Mouse (Mus musculus): ENCODE results near the gene LTO1.
A peak's percentile ranks its signal among the peaks of the same experiment; 100 is the strongest.
"Not testable (repeated sequence)": the region's sequence is repeated elsewhere in the genome, so short reads cannot be mapped to it uniquely, and the experiment has no call there.

Gene LTO1

DNA sequence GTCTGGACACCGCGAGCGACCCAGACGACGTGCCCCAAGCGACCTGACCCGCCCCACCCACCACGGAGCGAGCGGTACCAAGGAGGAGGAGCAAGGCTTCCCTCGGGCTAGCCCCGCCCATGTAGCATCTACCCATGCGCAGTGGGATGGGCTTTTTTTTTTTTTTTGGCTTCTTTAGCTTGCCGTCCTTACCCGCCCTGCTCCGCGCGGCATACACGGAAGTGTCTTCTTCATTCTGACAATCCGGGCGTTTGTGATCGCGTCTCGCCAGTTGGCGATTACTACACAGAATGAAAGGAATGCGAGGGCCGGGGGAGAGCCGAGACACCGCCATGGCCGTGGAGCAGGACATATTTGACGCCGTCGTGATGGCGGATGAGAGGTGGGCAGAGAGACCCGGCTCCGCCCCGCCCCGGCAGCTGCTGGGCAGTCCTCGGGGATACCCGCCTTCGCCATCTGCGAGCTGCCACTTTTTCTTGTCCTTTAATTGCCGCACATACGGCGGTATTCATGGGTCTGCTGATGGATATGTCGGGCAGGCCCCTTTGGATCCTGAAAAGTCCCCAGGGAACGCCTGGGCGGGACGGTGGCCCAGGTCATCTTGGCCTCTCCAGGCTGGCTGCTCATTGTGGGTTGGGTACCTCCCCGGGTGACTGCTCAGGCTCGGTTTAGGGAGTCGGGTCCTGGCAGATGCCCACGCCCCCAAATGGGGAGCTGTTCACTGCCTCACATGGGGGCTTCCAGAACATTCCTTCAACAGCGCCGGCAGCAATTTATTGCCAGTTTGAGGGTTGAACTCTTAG is at the start of gene LTO1:
Gene LTO1, plus strand, starts transcription at position 153 of the 803 bp plus-strand sequence.
- peak; percentile 74 for DNase-seq (ENCODE audit: extremely low read depth, low read depth)

DNA sequence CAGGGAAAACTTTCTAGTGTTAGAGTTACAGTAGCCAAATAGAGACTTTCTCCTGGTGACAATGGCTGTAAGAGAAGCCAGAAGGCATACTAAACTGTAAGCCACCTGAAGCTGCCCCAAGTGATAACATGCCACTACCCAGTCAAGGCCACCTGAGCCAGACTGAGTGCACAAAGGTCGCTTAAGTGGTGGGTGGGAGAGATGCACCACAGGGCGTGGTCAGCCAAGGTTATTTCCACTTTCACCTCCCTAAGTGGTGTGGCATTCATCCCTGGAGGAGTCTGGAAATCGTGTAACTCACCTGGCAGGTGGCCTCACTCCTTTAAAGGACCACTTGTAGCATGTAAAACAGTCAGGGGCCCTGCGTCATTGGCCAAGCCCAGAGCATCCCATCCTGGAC is 47.7 kb upstream of the LTO1 start:
- DNase-seq (ENCODE audit: extremely low read depth, low read depth): no peak

DNA sequence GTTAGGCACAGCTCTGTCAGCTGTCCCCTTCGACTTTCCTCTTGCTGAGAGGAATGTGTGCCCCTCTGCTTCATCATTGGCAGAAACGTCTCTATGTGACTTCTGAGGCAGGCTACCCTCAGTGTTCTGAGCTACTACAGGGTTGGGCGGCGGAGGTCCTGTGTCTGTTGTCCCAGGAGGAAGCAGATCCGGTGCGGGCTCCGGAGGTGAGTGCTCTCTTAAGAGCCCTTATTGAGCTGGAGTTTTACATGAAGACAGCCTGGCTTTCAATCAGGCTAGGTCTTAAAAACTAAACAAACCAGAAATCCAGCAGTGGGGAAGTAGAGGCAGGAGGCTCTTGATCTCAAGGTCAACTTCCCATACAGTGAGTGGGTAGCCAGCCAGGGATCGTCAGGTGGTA is 47.3 kb upstream of the LTO1 start:
- DNase-seq (ENCODE audit: extremely low read depth, low read depth): no peak

DNA sequence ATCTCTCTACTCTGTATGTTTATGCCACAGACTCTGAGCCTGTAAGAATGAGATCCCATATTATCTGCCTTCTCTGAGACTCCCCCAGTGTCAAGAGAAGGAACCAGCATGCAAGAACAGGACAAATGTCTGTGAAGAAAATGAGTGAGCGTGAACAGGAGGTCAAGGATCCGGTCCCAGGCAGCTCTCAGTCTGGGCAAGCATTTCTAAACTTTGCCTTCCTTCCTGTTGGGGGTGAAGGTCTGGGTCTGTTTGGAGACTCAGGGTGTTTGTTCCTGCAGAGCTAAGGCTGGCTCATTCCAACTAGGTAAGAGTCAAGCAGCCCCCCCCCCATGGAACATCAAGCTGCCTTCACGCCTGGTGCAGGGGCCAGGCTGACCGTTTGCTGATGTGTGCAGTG is 42.5 kb upstream of the LTO1 start:
- DNase-seq (ENCODE audit: extremely low read depth, low read depth): no peak

DNA sequence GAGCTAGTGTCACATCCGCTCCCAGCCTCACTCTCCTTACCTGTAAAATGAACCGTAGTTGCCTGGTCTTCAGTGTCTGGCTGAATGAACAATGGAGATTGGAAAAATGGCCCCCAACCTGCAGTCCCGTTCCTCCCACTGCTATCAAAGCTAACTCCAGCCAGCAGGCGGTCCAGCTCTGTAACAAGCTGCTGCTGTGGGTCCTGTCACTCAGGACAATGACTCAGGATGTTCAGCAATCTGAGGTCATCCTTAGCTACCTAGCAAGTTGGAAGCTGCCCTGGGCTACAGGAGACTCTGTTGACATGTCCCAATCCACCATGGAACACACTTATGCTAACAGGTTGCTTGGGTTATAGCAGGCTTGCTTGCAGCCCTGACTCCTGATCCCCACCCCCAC is 41.7 kb upstream of the LTO1 start:
- DNase-seq (ENCODE audit: extremely low read depth, low read depth): no peak

DNA sequence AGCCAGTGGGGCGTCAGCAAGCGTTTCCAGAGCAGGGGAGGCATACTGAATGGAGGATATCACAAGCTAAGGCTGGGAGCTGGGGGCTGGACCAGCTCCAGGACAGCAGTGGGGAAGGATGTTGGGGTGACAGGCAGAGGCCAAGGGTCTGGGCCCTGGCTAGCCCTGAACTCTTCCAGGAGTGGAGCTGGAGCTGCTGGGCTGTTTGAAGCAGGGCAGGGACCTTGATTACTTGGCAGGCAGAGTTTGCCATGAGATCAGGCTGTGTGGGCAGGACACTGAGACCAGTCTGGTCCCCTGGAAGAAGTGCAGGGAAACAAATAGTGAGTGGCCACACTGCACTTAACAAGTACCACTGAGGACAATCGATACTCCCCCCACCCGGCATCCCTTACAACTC is 40.7 kb upstream of the LTO1 start:
- DNase-seq (ENCODE audit: extremely low read depth, low read depth): no peak

DNA sequence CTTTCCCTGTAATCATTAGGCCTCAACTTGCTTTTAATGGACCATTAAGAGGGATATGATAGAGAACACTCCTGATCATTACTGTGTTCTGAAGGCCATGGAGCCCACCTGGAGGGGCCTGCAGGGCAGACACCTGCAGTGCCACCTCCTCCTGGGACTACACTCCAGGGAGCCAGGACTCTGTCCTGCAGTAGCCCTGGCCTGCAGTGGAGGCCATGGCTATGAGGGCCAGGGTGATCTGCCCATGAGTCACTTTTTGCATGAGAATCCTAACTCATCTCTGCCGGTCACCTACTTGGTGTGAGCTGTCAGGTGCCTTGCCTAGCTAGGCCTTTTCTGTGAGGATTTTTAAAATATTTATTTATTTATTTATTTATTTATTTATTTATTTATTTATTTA is 36.5 kb upstream of the LTO1 start:
- no peak for DNase-seq (ENCODE audit: extremely low read depth, low read depth)

DNA sequence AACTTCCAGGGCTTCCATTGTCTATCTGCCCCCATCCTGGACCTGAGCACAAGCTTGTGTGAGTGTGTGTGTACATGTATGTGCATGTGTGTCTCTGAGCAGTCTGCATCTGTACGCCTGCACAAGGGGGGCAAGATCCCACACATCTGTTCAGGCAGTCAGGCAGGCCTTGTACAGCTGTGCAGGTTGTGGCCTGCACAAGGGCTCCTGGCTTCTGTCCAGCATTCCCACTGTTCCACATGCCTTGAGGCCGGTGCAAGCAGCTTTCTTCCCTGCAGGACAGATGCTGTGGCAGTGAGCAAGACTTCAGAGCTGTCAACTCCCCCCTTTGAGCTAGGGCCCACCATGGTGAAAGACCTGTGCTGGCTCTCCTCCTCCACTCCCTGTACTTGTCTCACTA is 31.8 kb upstream of the LTO1 start:
- no peak for DNase-seq (ENCODE audit: extremely low read depth, low read depth)

DNA sequence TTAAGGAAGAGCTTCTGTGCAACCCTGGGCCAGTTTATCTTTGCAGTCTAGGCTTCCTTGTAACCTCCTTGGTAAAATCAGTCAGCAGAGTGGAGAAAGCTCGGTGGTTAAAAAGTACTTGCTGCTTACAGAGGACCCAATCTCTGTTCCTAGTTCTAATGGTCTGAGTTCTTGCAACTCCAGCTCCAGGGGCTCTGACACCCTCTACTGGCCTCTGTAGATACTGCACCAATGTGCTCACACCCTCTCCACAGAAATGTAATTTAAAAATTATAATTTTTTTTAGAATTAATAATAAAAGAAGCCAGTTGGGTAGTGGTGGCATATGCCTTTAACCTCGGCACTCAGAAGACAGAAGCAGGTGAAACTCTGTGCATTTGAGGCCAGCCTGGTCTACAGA is 27.2 kb upstream of the LTO1 start:
- no peak for DNase-seq (ENCODE audit: extremely low read depth, low read depth)

DNA sequence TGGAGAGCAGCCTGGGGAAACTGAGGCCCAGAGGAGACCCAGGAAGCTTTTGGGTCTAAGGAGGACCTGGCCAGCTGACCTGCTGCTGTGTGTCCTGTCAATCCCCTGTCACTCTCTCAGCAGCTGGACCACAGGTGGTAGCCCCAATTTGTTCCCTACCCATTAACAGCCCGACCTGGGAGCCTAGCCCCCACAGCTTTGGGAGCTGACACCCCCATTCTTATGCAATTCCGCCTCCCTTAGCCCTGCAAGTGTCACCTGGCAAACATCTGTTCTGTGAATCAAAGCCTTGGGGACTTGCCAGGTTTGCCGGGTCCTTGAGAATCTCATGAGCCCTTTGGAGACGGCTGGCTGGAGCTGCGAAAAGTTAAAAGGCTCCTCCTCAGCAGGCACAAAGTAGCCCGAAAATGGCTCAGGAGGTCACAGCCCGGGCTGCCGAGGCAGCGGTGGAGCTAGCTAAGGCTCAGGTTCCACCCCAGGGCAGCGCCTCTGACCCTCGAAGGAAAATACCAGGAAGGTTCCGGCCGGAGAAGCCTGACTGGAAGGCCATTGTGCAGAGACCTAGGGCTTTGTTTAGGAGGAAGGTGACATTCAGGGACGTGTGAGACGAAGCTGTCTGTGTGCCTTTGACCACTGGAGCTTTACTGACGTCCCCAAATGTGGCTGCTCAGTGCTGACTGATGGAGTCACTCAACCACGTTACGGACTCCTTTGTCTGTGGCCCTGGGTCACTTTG is 26.2 kb upstream of the LTO1 start:
- no peak for DNase-seq (ENCODE audit: extremely low read depth, low read depth)

DNA sequence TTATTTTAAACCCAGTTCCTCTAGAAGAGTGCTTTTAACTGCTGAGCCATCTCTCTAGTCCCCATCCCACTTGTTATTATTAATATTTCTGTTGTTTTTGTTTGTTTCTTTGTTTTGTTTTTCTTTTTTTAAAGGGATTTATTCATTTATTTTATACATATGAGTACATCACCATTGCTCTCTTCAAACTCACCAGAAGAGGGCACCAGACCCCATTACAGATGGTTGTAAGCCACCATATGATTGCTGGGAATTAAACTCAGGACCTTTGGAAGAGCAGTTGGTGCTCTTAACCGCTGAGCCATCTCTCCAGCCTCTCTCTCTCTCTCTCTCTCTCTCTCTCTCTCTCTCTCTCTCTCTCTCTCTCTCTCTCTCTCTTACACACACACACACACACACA is 24.2 kb upstream of the LTO1 start:
- not testable (repeated sequence) for DNase-seq (ENCODE audit: extremely low read depth, low read depth)

DNA sequence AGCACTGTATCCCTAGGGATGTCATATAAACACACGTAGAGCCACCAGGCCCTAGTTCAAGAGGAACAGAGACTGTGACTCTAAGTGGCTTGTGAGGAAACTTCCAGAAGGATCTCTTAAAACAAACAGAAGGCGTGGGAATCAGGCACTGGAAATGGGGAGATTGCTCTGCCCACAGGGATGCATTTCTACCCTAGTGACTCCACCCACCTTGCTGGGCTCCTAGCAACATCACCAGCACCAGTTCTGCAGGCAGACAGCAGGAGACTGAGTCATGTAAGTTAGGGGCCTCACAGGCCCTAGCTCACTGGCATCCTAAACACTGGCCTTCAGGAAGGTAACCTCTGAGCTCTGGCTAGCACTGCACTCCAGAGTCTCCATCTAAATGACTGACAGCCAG is 23.0 kb upstream of the LTO1 start:
- no peak for DNase-seq (ENCODE audit: extremely low read depth, low read depth)

DNA sequence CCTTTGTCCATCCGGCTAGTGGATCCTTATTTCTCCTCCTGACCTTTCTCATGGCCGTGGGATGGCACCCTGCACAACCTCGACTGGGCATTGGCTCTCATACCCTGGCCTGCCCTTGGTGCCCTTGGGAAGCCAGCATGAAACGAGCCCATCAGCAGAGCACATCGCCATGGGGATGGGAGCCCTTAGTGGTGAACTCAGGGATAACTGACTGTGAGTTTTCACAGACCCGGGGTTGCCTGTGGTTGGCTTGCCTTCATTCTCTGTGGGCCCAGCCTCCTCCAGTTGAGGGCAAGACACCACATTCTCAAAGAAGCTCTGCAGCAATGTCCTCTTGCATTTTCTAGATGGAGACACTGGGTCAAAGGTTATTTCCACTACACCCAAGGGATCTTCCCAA is 22.6 kb upstream of the LTO1 start:
- no peak for DNase-seq (ENCODE audit: extremely low read depth, low read depth)

DNA sequence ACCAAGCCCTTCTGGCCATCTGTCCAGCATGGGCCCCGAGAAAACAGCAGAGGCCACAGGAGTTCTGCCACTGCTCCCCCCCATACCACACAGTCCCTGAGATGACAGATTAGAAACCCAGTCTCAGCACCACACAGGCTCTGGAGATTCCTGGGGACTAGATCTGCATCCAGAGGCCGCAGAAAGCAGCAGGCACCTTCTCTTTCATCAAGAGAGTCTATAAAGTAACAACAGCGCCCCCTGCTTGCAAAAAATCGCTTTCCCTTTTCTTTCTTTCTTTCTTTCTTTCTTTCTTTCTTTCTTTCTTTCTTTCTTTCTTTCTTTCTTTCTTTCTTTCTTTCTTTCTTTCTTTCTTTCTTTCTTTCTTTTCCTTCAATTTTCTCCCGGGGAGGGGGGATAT is 20.7 kb upstream of the LTO1 start:
- no peak for DNase-seq (ENCODE audit: extremely low read depth, low read depth)

DNA sequence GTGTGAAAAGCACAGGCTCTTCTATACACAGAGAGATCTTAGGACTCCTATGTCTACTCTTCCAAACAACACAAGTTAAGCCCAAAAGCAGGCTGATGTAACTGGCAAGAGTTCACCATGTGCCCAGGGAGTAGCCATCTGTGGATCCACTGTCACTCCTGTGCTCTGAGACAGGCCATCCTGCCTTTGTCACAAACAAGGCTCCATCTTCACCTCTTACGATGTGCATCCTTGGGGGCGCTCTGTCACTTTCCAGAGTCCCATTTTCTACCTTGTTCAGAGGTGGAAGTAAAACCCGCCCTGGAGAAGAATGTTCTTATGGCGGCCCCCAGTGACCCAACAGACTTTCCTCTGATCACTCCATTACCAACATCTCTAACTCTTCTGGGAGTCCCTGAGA is 20.2 kb upstream of the LTO1 start:
- DNase-seq (ENCODE audit: extremely low read depth, low read depth): no peak

DNA sequence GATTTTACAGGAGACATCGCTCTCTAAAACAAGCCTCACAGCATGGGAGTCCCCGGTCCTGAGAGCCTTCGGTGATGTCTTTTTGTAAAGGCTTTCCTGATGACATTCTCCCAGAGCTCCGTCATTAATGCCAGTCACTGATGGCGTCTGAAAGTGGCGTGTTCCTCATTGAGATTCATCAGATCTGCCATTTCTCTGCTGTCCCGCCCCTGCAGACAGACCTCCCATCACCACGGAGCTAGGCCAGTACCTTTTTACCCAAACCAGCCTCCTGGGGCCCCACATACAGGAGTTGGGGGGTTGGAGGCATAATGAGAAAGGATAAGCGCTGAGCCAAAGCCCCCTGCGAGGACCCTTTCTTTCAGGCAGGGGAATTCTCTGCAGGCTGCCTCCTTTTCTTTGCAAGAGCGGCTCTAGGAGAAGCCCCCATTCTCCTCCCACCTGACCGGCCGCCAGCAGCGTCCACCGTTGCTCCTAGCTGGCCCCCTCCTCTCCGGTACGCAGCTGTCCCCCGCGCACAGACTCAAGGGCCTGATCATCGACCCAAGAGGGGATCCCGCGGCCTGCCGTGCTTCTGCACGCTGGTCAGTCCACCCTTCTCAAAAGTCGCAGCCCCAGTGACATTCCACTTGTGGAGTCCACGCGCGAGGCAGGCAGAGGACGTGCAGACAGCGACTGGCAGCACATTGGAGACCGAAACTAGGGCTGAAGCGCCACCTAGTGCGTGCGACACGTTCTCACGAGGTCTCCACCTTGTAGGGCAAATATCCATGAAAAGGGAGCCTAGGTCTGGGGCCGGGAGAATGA is 19.4 kb upstream of the LTO1 start:
- DNase-seq (ENCODE audit: extremely low read depth, low read depth): peak; percentile 75

DNA sequence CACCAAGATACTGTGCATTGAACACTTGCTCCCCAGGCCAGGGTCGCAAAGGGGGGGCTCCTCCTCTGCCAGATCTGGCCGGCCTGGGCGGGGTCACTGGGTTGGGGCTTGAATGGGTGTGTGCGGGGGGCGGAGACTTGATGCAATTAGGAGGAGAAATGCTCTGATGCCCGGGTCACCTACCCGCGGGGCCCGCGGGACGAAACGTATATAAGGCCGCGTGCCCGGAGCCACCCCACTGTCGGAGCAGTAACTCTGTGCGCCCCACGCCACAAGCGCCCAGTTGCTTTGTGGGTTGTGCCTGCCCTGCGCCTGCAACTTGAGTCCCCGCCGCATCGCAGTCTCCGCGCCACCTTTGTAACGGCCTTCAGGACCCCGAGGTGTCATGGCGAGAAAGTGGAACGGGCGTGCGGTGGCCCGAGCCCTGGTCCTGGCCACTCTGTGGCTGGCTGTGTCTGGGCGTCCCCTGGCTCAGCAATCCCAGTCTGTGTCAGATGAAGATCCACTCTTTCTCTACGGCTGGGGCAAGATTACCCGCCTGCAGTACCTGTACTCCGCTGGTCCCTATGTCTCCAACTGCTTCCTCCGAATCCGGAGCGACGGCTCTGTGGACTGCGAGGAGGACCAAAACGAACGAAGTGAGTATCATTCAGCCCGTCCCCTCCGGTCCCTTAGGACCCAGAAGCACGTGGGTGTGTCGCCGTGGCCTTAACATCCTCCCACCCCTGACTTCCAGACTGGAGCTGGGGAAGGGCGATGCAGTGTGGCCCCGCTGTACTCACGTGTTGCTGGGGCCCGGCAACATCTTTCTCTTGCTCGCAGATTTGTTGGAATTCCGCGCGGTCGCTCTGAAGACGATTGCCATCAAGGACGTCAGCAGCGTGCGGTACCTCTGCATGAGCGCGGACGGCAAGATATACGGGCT is 18.3 kb upstream of the LTO1 start, which contains the start of gene Fgf15:
Gene Fgf15, plus strand, starts transcription at position 238 of the 925 bp plus-strand sequence.
- DNase-seq (ENCODE audit: extremely low read depth, low read depth): no peak

DNA sequence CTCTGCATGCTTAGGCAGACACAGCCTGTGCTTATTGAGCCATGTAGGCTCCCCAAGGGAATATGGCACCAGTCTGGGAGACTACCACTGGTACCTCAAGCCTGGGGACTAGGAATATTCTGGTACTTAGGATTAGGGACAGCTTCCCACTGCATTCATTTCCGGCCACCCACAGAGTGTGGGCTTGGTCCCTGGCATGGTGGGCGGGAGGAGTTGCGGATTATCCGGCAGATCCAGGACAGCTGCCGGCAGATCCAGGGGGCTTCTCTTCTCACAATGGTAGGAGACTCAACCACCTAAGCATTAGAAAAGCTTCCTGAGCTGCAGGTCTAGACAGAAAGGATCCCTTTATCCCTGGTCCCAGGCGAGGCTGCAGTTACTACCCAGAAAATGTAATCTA is 16.4 kb upstream of the LTO1 start:
- DNase-seq (ENCODE audit: extremely low read depth, low read depth): no peak

DNA sequence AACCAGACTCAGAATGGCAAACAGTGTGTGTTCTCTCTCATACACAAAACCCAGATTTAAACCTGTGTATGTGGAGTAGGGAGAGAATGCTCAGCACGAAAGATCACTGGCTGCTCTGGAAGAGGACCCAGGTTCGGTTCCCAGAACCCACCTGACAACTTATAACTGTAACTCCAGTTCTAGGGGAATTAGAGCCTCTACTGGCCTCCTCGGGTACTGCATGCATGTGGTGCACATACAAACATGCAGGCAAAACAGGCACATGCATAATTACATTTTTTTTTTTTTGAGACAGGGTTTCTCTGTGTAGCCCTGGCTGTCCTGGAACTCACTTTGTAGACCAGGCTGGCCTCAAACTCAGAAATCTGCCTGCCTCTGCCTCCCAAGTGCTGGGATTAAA is 9.4 kb upstream of the LTO1 start:
- DNase-seq (ENCODE audit: extremely low read depth, low read depth): not testable (repeated sequence)

DNA sequence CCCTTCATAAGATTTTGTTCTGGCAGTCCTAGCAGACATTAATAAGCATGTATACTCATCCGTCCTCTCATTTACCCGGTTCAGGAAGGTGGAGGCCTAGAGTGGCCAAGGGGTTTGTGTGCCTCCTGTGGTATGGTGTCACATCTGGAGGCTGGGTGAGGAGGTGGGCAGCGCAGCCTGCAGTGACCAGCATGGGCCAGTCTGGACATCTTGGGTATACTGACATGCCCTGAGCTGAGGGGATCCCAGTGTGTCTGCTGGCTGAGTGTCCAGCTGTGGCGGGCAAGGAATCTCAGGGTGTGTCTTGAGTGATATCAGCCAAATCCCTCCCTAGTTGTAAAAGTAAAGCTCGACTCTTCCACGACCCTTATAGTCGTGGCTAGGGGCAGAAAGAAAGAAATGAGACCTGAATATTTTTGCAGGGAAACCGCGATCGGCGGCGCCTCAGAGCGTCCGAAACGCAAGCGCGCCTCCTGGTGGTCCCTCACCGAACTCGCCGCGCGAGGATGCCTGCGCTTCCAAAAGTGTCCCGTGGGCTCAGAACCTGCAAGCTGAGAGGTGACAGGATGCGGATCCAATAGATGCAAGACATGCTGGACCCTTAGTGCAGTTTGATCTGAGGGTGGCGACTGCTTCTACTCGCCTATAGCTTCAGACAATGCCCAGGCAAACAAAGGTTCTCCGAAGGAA is 8.0 kb upstream of the LTO1 start:
- no peak for DNase-seq (ENCODE audit: extremely low read depth, low read depth)
